In the genomic region with DNA sequence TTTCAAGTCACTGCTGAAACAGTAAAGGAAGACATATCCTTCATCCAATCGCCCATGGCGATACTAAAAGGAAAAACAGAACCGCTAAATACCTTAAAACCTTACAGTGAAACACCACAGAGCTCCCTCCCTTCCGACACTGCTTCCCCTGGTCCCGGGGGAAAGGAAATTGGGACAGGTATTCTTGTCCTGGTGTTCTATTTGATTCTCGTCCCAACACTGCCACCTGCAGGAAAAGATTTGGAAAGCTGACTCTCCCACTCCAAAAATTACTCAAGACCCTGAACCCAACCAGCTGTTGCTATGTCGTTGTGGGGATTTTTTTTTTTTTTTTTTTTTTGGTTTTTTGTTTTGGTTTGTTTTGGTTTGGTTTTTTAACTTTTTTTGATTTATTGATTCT, we compare ENCODE assay signal across 8 mouse cellular contexts. TPM values are rescaled to one million over a fixed set of nuclear protein-coding genes. Genes with fewer than 3 reads are reported as not detected.
DNase-seq lines count a peak whose midpoint lies in the region; ATAC-seq and TF ChIP-seq lines count a peak whose summit lies in the region.

No protein-coding gene starts in this region.

- ATAC-seq in cerebellum, adult (ENCODE audit: insufficient number of reproducible peaks, low FRiP score, low TSS enrichment), result no peak
- peak; percentile 59 for ATAC-seq in midbrain, embryonic 15.5 days (replicated peaks)

- H3K27me3 ChIP-seq in MEL (ENCODE audit: control insufficient read depth in 1 of 2, insufficient read depth in 2 of 2, low read length in 2 of 2), result no peaks in the 10 kb centered on the region
- no peaks in the 10 kb centered on the region for H3K27me3 ChIP-seq in midbrain, embryonic 15.5 days (replicated peaks)

- TF ChIP-seq POLR2A in MEL (IDR thresholded peaks at IDR 0.05; ENCODE audit: control insufficient read depth in 1 of 2, insufficient read depth in 1 of 2, low read depth in 1 of 2, low read length in 2 of 2, poor library complexity in 1 of 2), result no peak

- peak; percentile 43 to 85 (median 50) for TF ChIP-seq CTCF in MEL (IDR thresholded peaks at IDR 0.05 in 2 of 3, conservative IDR thresholded peaks at IDR 0.05 in 1 of 3; ENCODE audit: control insufficient read depth in 1 of 3, insufficient read depth in 1 of 3, low read depth in 2 of 3, low read length in 3 of 3, poor library complexity in 1 of 3, severe bottlenecking in 1 of 3)

- DNase-seq in cerebellum, adult 9-10 months, result peak; percentile 54
- peak; percentile 90 for DNase-seq in MEL (ENCODE audit: low read depth, low spot score)
- DNase-seq in embryo, embryonic 11.5 days (ENCODE audit: low read depth, low spot score), result peak; percentile 76
- DNase-seq in heart, postnatal 10 days, result peak; percentile 70 to 83
- peak; percentile 76 to 77 for DNase-seq in left cerebral cortex, postnatal 14 days (ENCODE audit: low spot score in 2 of 2)
- no peak for DNase-seq in spleen, adult 12 weeks (ENCODE audit: low spot score)

- peak overlapping the region; percentile 41 for H3K4me2 ChIP-seq in midbrain, embryonic 15.5 days

- H3K9me3 ChIP-seq in MEL (replicated peaks; ENCODE audit: insufficient read depth, low read length), result no peaks in the 10 kb centered on the region
- H3K9me3 ChIP-seq in midbrain, embryonic 15.5 days, result no peaks in the 10 kb centered on the region

- peaks cover 0 to 4% of the 10 kb centered on the region in 2 experiments; a peak in 2 of 4 replicates for H3K36me3 ChIP-seq in MEL (ENCODE audit: control insufficient read depth in 1 of 2, insufficient read depth in 2 of 2, low read length in 2 of 2)
- no peaks in the 10 kb centered on the region for H3K36me3 ChIP-seq in midbrain, embryonic 15.5 days (replicated peaks)

- H3K79me2 ChIP-seq in MEL (ENCODE audit: control insufficient read depth, insufficient read depth, low read length, poor library complexity), result no peaks in the 10 kb centered on the region

- intact Hi-C loops in heart, postnatal 10 days (cut with DNase I), result loop anchor here (10.0 kb wide), 1 partner anchor 171 kb away; no protein-coding TSS in a partner anchor
- intact Hi-C loops in left cerebral cortex, postnatal 14 days (cut with DNase I), result loop anchor here (5.0 to 10.0 kb wide), 3 partner anchors 891 to 1928 kb away; no protein-coding TSS in a partner anchor

- peak overlapping the region; percentile 40 to 52 for H3K4me3 ChIP-seq in MEL (ENCODE audit: control insufficient read depth in 1 of 2, insufficient read depth in 1 of 2, low read depth in 2 of 2, low read length in 2 of 2)
- no peak overlapping the region for H3K4me3 ChIP-seq in midbrain, embryonic 15.5 days

- no peak overlapping the region for H3K27ac ChIP-seq in MEL (ENCODE audit: control insufficient read depth, low read depth, low read length)
- no peak overlapping the region for H3K27ac ChIP-seq in midbrain, embryonic 15.5 days

- TF ChIP-seq EP300 in MEL (IDR thresholded peaks at IDR 0.05; ENCODE audit: low read depth in 1 of 2, low read length in 2 of 2), result no peak

- no peak overlapping the region for H3K9ac ChIP-seq in MEL (ENCODE audit: control insufficient read depth, low read depth, low read length, poor library complexity, severe bottlenecking)
- H3K9ac ChIP-seq in midbrain, embryonic 15.5 days, result no peak overlapping the region

- 3% methylated on average over 7 of the region's 7 CpGs for WGBS in midbrain, embryonic 15.5 days

- peaks cover 12 to 26% of the 10 kb centered on the region in 2 experiments for H3K4me1 ChIP-seq in MEL (ENCODE audit: control insufficient read depth in 1 of 2, insufficient read depth in 2 of 2, low read length in 2 of 2)
- H3K4me1 ChIP-seq in midbrain, embryonic 15.5 days, result peaks cover 5% of the 10 kb centered on the region

- peak; percentile 61 for TF ChIP-seq RAD21 in MEL (IDR thresholded peaks at IDR 0.05; ENCODE audit: low read depth, low read length)

TF ChIP-seq in MEL, 35 proteins besides CTCF, POLR2A, EP300 and RAD21:
- no peak for TF ChIP-seq MYB (IDR thresholded peaks at IDR 0.05; ENCODE audit: low read depth, low read length)
- TF ChIP-seq UBTF (IDR thresholded peaks at IDR 0.05; ENCODE audit: borderline replicate concordance, insufficient read depth, low read depth, low read length), result no peak
- TF ChIP-seq MAZ (IDR thresholded peaks at IDR 0.05; ENCODE audit: low read depth, low read length), result no peak
- no peak for TF ChIP-seq CHD1 (IDR thresholded peaks at IDR 0.05; ENCODE audit: low read depth, low read length)
- TF ChIP-seq GABPA (IDR thresholded peaks at IDR 0.05; ENCODE audit: low read depth, low read length), result no peak
- TF ChIP-seq ETS1 (IDR thresholded peaks at IDR 0.05; ENCODE audit: low read depth, low read length), result peak; percentile 47; the same call in 1 of the 2 replicates
- TF ChIP-seq KAT2A (conservative IDR thresholded peaks at IDR 0.05; ENCODE audit: low read depth, low read length), result no peak
- peak; percentile 25; the same call in 1 of the 2 replicates for TF ChIP-seq SMC3 (IDR thresholded peaks at IDR 0.05; ENCODE audit: low read depth, low read length)
- TF ChIP-seq ZC3H11A (IDR thresholded peaks at IDR 0.05; ENCODE audit: low read depth, low read length), result no peak
- no peak for TF ChIP-seq BHLHE40 (IDR thresholded peaks at IDR 0.05; ENCODE audit: borderline replicate concordance, low read depth, low read length)
- TF ChIP-seq ZMIZ1 (IDR thresholded peaks at IDR 0.05; ENCODE audit: low read depth, low read length), result no peak
- TF ChIP-seq MAFK (IDR thresholded peaks at IDR 0.05; ENCODE audit: borderline replicate concordance, low read depth, low read length), result no peak
- no peak for TF ChIP-seq USF2 (IDR thresholded peaks at IDR 0.05; ENCODE audit: borderline replicate concordance in 1 of 2, insufficient read depth in 1 of 2, low read depth in 1 of 2, low read length in 2 of 2)
- TF ChIP-seq MYC (IDR thresholded peaks at IDR 0.05; ENCODE audit: low read depth, low read length), result 0 out of 2 replicates have a peak, but pooled peaks have one; percentile 31
- no peak for TF ChIP-seq NELFE (IDR thresholded peaks at IDR 0.05; ENCODE audit: low read depth, low read length)
- no peak for TF ChIP-seq MAX (IDR thresholded peaks at IDR 0.05; ENCODE audit: low read length)
- no peak for TF ChIP-seq HCFC1 (IDR thresholded peaks at IDR 0.05; ENCODE audit: low read depth, low read length)
- TF ChIP-seq NRF1 (IDR thresholded peaks at IDR 0.05; ENCODE audit: insufficient read depth, low read depth, low read length, poor library complexity, severe bottlenecking), result no peak
- TF ChIP-seq JUND (IDR thresholded peaks at IDR 0.05; ENCODE audit: low read depth, low read length), result no peak
- TF ChIP-seq ELF1 (IDR thresholded peaks at IDR 0.05; ENCODE audit: low read depth, low read length), result 0 out of 2 replicates have a peak, but pooled peaks have one; percentile 17
- no peak for TF ChIP-seq TCF12 (IDR thresholded peaks at IDR 0.05; ENCODE audit: low read depth, low read length)
- no peak for TF ChIP-seq CHD2 (IDR thresholded peaks at IDR 0.05; ENCODE audit: low read length)
- TF ChIP-seq ZKSCAN1 (IDR thresholded peaks at IDR 0.05; ENCODE audit: low read depth, low read length), result no peak
- TF ChIP-seq POLR2AphosphoS2 (IDR thresholded peaks at IDR 0.05; ENCODE audit: low read length), result no peak
- TF ChIP-seq ZNF384 (IDR thresholded peaks at IDR 0.05; ENCODE audit: low read depth, low read length), result peak; percentile 86
- no peak for TF ChIP-seq POLR2AphosphoS5 (IDR thresholded peaks at IDR 0.05; ENCODE audit: borderline replicate concordance, low read depth, low read length)
- peak; percentile 63; the same call in 1 of the 2 replicates for TF ChIP-seq SIN3A (IDR thresholded peaks at IDR 0.05; ENCODE audit: low read length)
- TF ChIP-seq MXI1 (IDR thresholded peaks at IDR 0.05; ENCODE audit: low read depth, low read length), result 0 out of 2 replicates have a peak, but pooled peaks have one; percentile 34
- no peak for TF ChIP-seq MEF2A (IDR thresholded peaks at IDR 0.05; ENCODE audit: extremely low read depth, insufficient replicate concordance, low read depth, low read length, poor library complexity, severe bottlenecking)
- no peak for TF ChIP-seq GATA1 (IDR thresholded peaks at IDR 0.05; ENCODE audit: low read depth, low read length)
- TF ChIP-seq RCOR1 (IDR thresholded peaks at IDR 0.05; ENCODE audit: low read depth, low read length), result peak; percentile 25; the same call in 1 of the 2 replicates

RNA-seq across cellular contexts. Expression of a gene that starts 24.6 kb away (rescaled TPM):
- total RNA-seq in MEL (2012; rRNA removed), result 5,378 and 5,815 TPM in 2 replicates
- 1,000 to 10,000 TPM in 1 of 2 experiments, 100 to 1,000 TPM in 1; 376 to 4,421 TPM for polyA plus RNA-seq in MEL (2012; ENCODE audit: insufficient read depth in 1 of 2, insufficient read length in 2 of 2, low read depth in 1 of 2, low replicate concordance in 2 of 2, missing spikeins in 1 of 2)
- total RNA-seq in heart, postnatal 10 days (2021), result 100 to 1,000 TPM; 530 to 563 TPM
- total RNA-seq in left cerebral cortex, postnatal 14 days (2021), result 100 to 1,000 TPM; 252 to 259 TPM
- polyA plus RNA-seq in midbrain, embryonic 15.5 days (2015; fragmentation: Nextera tagmentation; extraction: Ambion mirVana), result 365 and 382 TPM in 2 replicates

RNA-seq across cellular contexts. Expression of a gene that starts 41.7 kb away (rescaled TPM):
- total RNA-seq in MEL (2012; rRNA removed), result 31.6 and 37.0 TPM in 2 replicates
- polyA plus RNA-seq in MEL (2012; ENCODE audit: insufficient read depth in 1 of 2, insufficient read length in 2 of 2, low read depth in 1 of 2, low replicate concordance in 2 of 2, missing spikeins in 1 of 2), result 10 to 100 TPM; 56.4 to 76.3 TPM
- total RNA-seq in heart, postnatal 10 days (2021), result 10 to 100 TPM; 27.9 to 30.1 TPM
- 10 to 100 TPM; 52.0 to 56.4 TPM for total RNA-seq in left cerebral cortex, postnatal 14 days (2021)
- polyA plus RNA-seq in midbrain, embryonic 15.5 days (2015; fragmentation: Nextera tagmentation; extraction: Ambion mirVana), result 7.3 and 7.9 TPM in 2 replicates

RNA-seq across cellular contexts. Expression of a gene that starts 50.5 kb away (rescaled TPM):
- total RNA-seq in MEL (2012; rRNA removed), result 0.72 and 0.81 TPM in 2 replicates
- 1 to 10 TPM in 1 of 2 experiments, not detected in 1; 1.3 TPM for polyA plus RNA-seq in MEL (2012; ENCODE audit: insufficient read depth in 1 of 2, insufficient read length in 2 of 2, low read depth in 1 of 2, low replicate concordance in 2 of 2, missing spikeins in 1 of 2)
- total RNA-seq in heart, postnatal 10 days (2021), result 10 to 100 TPM; 10.1 to 12.8 TPM
- 1 to 10 TPM; 1.4 to 1.8 TPM for total RNA-seq in left cerebral cortex, postnatal 14 days (2021)
- polyA plus RNA-seq in midbrain, embryonic 15.5 days (2015; fragmentation: Nextera tagmentation; extraction: Ambion mirVana), result 2.3 and 2.6 TPM in 2 replicates

RNA-seq across cellular contexts. Expression of a gene that starts 51.0 kb away (rescaled TPM):
- 7.1 and 10.9 TPM in 2 replicates for total RNA-seq in MEL (2012; rRNA removed)
- 10 to 100 TPM in 1 of 2 experiments, not detected in 1; 15.3 TPM for polyA plus RNA-seq in MEL (2012; ENCODE audit: insufficient read depth in 1 of 2, insufficient read length in 2 of 2, low read depth in 1 of 2, low replicate concordance in 2 of 2, missing spikeins in 1 of 2)
- total RNA-seq in heart, postnatal 10 days (2021), result 1 to 10 TPM; 2.9 to 5.0 TPM
- total RNA-seq in left cerebral cortex, postnatal 14 days (2021), result 1 to 10 TPM; 1.2 to 1.6 TPM
- 2.6 and 4.0 TPM in 2 replicates for polyA plus RNA-seq in midbrain, embryonic 15.5 days (2015; fragmentation: Nextera tagmentation; extraction: Ambion mirVana)
